15 mouse cellular contexts compared by ENCODE assay signal in genomic region chr7:29410402-29410801, GRCm38 (mm10).
DNase-seq lines count a peak whose midpoint lies in the region; ATAC-seq and TF ChIP-seq lines count a peak whose summit lies in the region.
"Had no signal": no experiment of that assay in that cellular context is flagged by ENCODE, and none has a peak within 500 bp of the region (broad histone marks: within the 10 kb centered on the region; RNA-seq: fewer than 3 reads in every experiment).

No protein-coding gene starts in this region.

- H3K4me2 ChIP-seq in lung, embryonic 15.5 days = no peak overlapping the region
- H3K4me2 ChIP-seq: forebrain, embryonic 12.5 days; heart, embryonic 13.5 days; liver, embryonic 15.5 days had no signal

- H3K4me1 ChIP-seq in lung, embryonic 15.5 days = peaks cover 63% of the 10 kb centered on the region
- peaks cover 15% of the 10 kb centered on the region for H3K4me1 ChIP-seq in lung, adult 2 months (ENCODE audit: control insufficient read depth, insufficient read depth, low read length)
- peaks cover 36% of the 10 kb centered on the region for H3K4me1 ChIP-seq in embryonic facial prominence, embryonic 10.5 days
- H3K4me1 ChIP-seq: heart, embryonic 13.5 days had no signal

- intact Hi-C loops in gastrocnemius, adult 2 months (cut with DNase I) = no loop called here

- peak; percentile 16 for DNase-seq in gastrocnemius, adult 2 months
- no peak for DNase-seq in gastrocnemius, adult 18-20 months (ENCODE audit: low spot score)
- DNase-seq in lung, adult 2 months = no peak
- no peak for DNase-seq in embryonic facial prominence, embryonic 10.5 days (ENCODE audit: low spot score)
- peak; percentile 67 for DNase-seq in retina, postnatal 1 day
- DNase-seq: heart, postnatal 36 days; kidney, adult 11 months; kidney, postnatal 10 days; right cerebral cortex, postnatal 4 days had no signal

- WGBS in lung, embryonic 15.5 days = 72% methylated on average over 8 of the region's 8 CpGs
- 76% methylated on average over 8 of the region's 8 CpGs for WGBS in lung, adult 2 months
- 86% methylated on average over 8 of the region's 8 CpGs for WGBS in embryonic facial prominence, embryonic 10.5 days

- no peak for ATAC-seq in lung, embryonic 15.5 days (ENCODE audit: borderline replicate concordance, extremely low read depth, low FRiP score, low TSS enrichment)
- ATAC-seq in megakaryocyte progenitor cell, adult 5-6 weeks (replicated peaks; ENCODE audit: poor library complexity) = no peak

- no peaks in the 10 kb centered on the region for H3K9me3 ChIP-seq in lung, embryonic 15.5 days
- H3K9me3 ChIP-seq in embryonic facial prominence, embryonic 10.5 days = no peaks in the 10 kb centered on the region
- H3K9me3 ChIP-seq: forebrain, embryonic 12.5 days; heart, embryonic 13.5 days; liver, embryonic 15.5 days had no signal

- no peak for TF ChIP-seq POLR2A in lung, adult 2 months (IDR thresholded peaks at IDR 0.05; ENCODE audit: borderline replicate concordance, extremely low read depth, low read depth, low read length)

- H3K27me3 ChIP-seq in lung, embryonic 15.5 days = no peaks in the 10 kb centered on the region
- no peaks in the 10 kb centered on the region for H3K27me3 ChIP-seq in embryonic facial prominence, embryonic 10.5 days (replicated peaks; ENCODE audit: low read depth, poor library complexity, severe bottlenecking)
- H3K27me3 ChIP-seq: CH12.LX; forebrain, embryonic 12.5 days; liver, embryonic 15.5 days had no signal

- no peak overlapping the region for H3K27ac ChIP-seq in gastrocnemius, adult 2 months
- H3K27ac ChIP-seq in lung, embryonic 15.5 days = peak overlapping the region; percentile 74
- peak overlapping the region; percentile 24 for H3K27ac ChIP-seq in embryonic facial prominence, embryonic 10.5 days (replicated peaks)
- H3K27ac ChIP-seq: heart, embryonic 13.5 days; liver, embryonic 15.5 days had no signal

- H3K4me3 ChIP-seq in gastrocnemius, adult 2 months = no peak overlapping the region
- H3K4me3 ChIP-seq in lung, embryonic 15.5 days = no peak overlapping the region
- no peak overlapping the region for H3K4me3 ChIP-seq in lung, adult 2 months (replicated peaks; ENCODE audit: extremely low read depth, low read depth, low read length)
- H3K4me3 ChIP-seq in embryonic facial prominence, embryonic 10.5 days = no peak overlapping the region
- H3K4me3 ChIP-seq: forebrain, embryonic 12.5 days; heart, embryonic 13.5 days; liver, embryonic 15.5 days had no signal

- no peak for TF ChIP-seq CTCF in gastrocnemius, adult 2 months (IDR thresholded peaks at IDR 0.05)
- no peak for TF ChIP-seq CTCF in lung, adult 2 months (IDR thresholded peaks at IDR 0.05; ENCODE audit: insufficient read depth, low read length)

- H3K36me3 ChIP-seq in lung, embryonic 15.5 days = no peaks in the 10 kb centered on the region
- H3K36me3 ChIP-seq in embryonic facial prominence, embryonic 10.5 days (replicated peaks) = 0 out of 2 replicates have a peak, but pooled peaks cover 6% of the 10 kb centered on the region
- H3K36me3 ChIP-seq: forebrain, embryonic 12.5 days; liver, embryonic 15.5 days had no signal

- no peak overlapping the region for H3K9ac ChIP-seq in lung, embryonic 15.5 days
- H3K9ac ChIP-seq: forebrain, embryonic 12.5 days; heart, embryonic 13.5 days; liver, embryonic 15.5 days had no signal

Comparison
In these comparisons a context has a peak if more than half of its experiments do, and no peak if none do; other contexts are left out.
1. DNase-seq: peak in gastrocnemius, adult 2 months (single experiment) and retina, postnatal 1 day (single experiment); none in gastrocnemius, adult 18-20 months (single experiment), lung, adult 2 months (single experiment) and embryonic facial prominence, embryonic 10.5 days (single experiment).